Mouse (Mus musculus): ENCODE data around the gene Tcf7l2. TPM values are rescaled to one million over a fixed set of nuclear protein-coding genes. Genes with fewer than 3 reads are reported as not detected.

The Tcf7l2 gene
- polyA plus RNA-seq, 1 experiment from 2014 or later, result 53.4 TPM

GRCm38 (mm10) chr19:55744576-55745191, 3.1 kb downstream of the Tcf7l2 start:
- ATAC-seq (replicated peaks; ENCODE audit: low FRiP score, low read depth) (no peak), DNase-seq (ENCODE audit: low spot score) (no peak)
- TF ChIP-seq CTCF (IDR thresholded peaks at IDR 0.05; ENCODE audit: low read depth), result 0 out of 2 replicates have a peak, but pooled peaks have one; percentile 6
- Histone ChIP-seq H3K36me3 (ENCODE audit: insufficient read depth, low read length) (no peaks in the 10 kb centered on the region), H3K27me3 (ENCODE audit: insufficient read depth, low read length) (no peaks in the 10 kb centered on the region), H3K4me1 (replicated peaks; ENCODE audit: insufficient read depth, low read length) (peaks cover 32% of the 10 kb centered on the region), H3K4me2 (ENCODE audit: low read length) (peak overlapping the region; percentile 88), H3K4me3 (replicated peaks; ENCODE audit: low read depth, low read length) (peak overlapping the region; percentile 89), H3K27ac (peak overlapping the region; percentile 99; the same call in 1 of the 2 replicates), H3K9me3 (replicated peaks; ENCODE audit: low read length) (no peaks in the 10 kb centered on the region), H3K9ac (ENCODE audit: low read depth, low read length) (peak overlapping the region; percentile 97)
- WGBS, result 11% methylated on average over 21 of the region's 21 CpGs

GRCm38 (mm10) chr19:55745192-55745578, 3.6 kb downstream of the Tcf7l2 start:
- Histone ChIP-seq H3K36me3 (ENCODE audit: insufficient read depth, low read length) (no peaks in the 10 kb centered on the region), H3K4me3 (replicated peaks; ENCODE audit: low read depth, low read length) (peak overlapping the region; percentile 89), H3K9me3 (replicated peaks; ENCODE audit: low read length) (no peaks in the 10 kb centered on the region), H3K4me2 (ENCODE audit: low read length) (peak overlapping the region; percentile 88), H3K4me1 (replicated peaks; ENCODE audit: insufficient read depth, low read length) (peaks cover 36% of the 10 kb centered on the region), H3K27ac (no peak overlapping the region), H3K9ac (ENCODE audit: low read depth, low read length) (no peak overlapping the region), H3K27me3 (ENCODE audit: insufficient read depth, low read length) (no peaks in the 10 kb centered on the region)
- no peak for TF ChIP-seq CTCF (IDR thresholded peaks at IDR 0.05; ENCODE audit: low read depth)
- DNase-seq (ENCODE audit: low spot score) (no peak), ATAC-seq (replicated peaks; ENCODE audit: low FRiP score, low read depth) (no peak)
- WGBS, result 44% methylated on average over 9 of the region's 9 CpGs

- no peak overlapping the region for H3K9ac ChIP-seq (ENCODE audit: low read depth, low read length)
- no peak overlapping the region for H3K4me3 ChIP-seq (replicated peaks; ENCODE audit: low read depth, low read length)
- DNase-seq (ENCODE audit: low spot score), result no peak
- TF ChIP-seq CTCF (IDR thresholded peaks at IDR 0.05; ENCODE audit: low read depth), result no peak
- H3K4me1 ChIP-seq (replicated peaks; ENCODE audit: insufficient read depth, low read length), result peaks cover 39% of the 10 kb centered on the region
- no peak overlapping the region for H3K27ac ChIP-seq
- H3K27me3 ChIP-seq (ENCODE audit: insufficient read depth, low read length), result no peaks in the 10 kb centered on the region
- no peaks in the 10 kb centered on the region for H3K36me3 ChIP-seq (ENCODE audit: insufficient read depth, low read length)
- no peak for ATAC-seq (replicated peaks; ENCODE audit: low FRiP score, low read depth)
- H3K9me3 ChIP-seq (replicated peaks; ENCODE audit: low read length), result no peaks in the 10 kb centered on the region
- WGBS, result 22% methylated on average over 5 of the region's 5 CpGs
- H3K4me2 ChIP-seq (ENCODE audit: low read length), result 0 out of 2 replicates have a peak overlapping the region, but pooled peaks have one; percentile 5
Measured at GRCm38 (mm10) chr19:55746241-55746640, 4.6 kb downstream of the Tcf7l2 start.

- TF ChIP-seq CTCF (IDR thresholded peaks at IDR 0.05; ENCODE audit: low read depth), result no peak
- DNase-seq (ENCODE audit: low spot score) (peak; percentile 50), ATAC-seq (replicated peaks; ENCODE audit: low FRiP score, low read depth) (no peak)
- Histone ChIP-seq H3K9ac (ENCODE audit: low read depth, low read length) (no peak overlapping the region), H3K4me3 (replicated peaks; ENCODE audit: low read depth, low read length) (no peak overlapping the region), H3K4me1 (replicated peaks; ENCODE audit: insufficient read depth, low read length) (peaks cover 39% of the 10 kb centered on the region), H3K9me3 (replicated peaks; ENCODE audit: low read length) (no peaks in the 10 kb centered on the region), H3K27me3 (ENCODE audit: insufficient read depth, low read length) (no peaks in the 10 kb centered on the region), H3K4me2 (ENCODE audit: low read length) (peak overlapping the region; percentile 14; the same call in 1 of the 2 replicates), H3K36me3 (ENCODE audit: insufficient read depth, low read length) (no peaks in the 10 kb centered on the region), H3K27ac (no peak overlapping the region; the same call in 1 of the 2 replicates)
- WGBS, result 15% methylated on average over 13 of the region's 13 CpGs
Measured at GRCm38 (mm10) chr19:55747237-55747925, 5.8 kb downstream of the Tcf7l2 start.

- TF ChIP-seq CTCF (IDR thresholded peaks at IDR 0.05; ENCODE audit: low read depth), result no peak
- no peaks in the 10 kb centered on the region for H3K9me3 ChIP-seq (replicated peaks; ENCODE audit: low read length)
- no peak overlapping the region for H3K4me3 ChIP-seq (replicated peaks; ENCODE audit: low read depth, low read length)
- WGBS, result 25% methylated on average over 6 of the region's 6 CpGs
- DNase-seq (ENCODE audit: low spot score) (no peak), ATAC-seq (replicated peaks; ENCODE audit: low FRiP score, low read depth) (no peak)
- peaks cover 39% of the 10 kb centered on the region for H3K4me1 ChIP-seq (replicated peaks; ENCODE audit: insufficient read depth, low read length)
- no peaks in the 10 kb centered on the region for H3K36me3 ChIP-seq (ENCODE audit: insufficient read depth, low read length)
- H3K27ac ChIP-seq, result no peak overlapping the region
- H3K4me2 ChIP-seq (ENCODE audit: low read length), result no peak overlapping the region
- no peak overlapping the region for H3K9ac ChIP-seq (ENCODE audit: low read depth, low read length)
- no peaks in the 10 kb centered on the region for H3K27me3 ChIP-seq (ENCODE audit: insufficient read depth, low read length)
Measured at GRCm38 (mm10) chr19:55747926-55748291, 6.3 kb downstream of the Tcf7l2 start.

GRCm38 (mm10) chr19:55748801-55749200, 7.2 kb downstream of the Tcf7l2 start:
- H3K27ac ChIP-seq, result no peak overlapping the region
- DNase-seq (ENCODE audit: low spot score), result no peak
- no peaks in the 10 kb centered on the region for H3K27me3 ChIP-seq (ENCODE audit: insufficient read depth, low read length)
- H3K4me2 ChIP-seq (ENCODE audit: low read length), result no peak overlapping the region
- peaks cover 39% of the 10 kb centered on the region for H3K4me1 ChIP-seq (replicated peaks; ENCODE audit: insufficient read depth, low read length)
- no peaks in the 10 kb centered on the region for H3K9me3 ChIP-seq (replicated peaks; ENCODE audit: low read length)
- 58% methylated on average over 6 of the region's 6 CpGs for WGBS
- no peak for ATAC-seq (replicated peaks; ENCODE audit: low FRiP score, low read depth)
- no peak overlapping the region for H3K9ac ChIP-seq (ENCODE audit: low read depth, low read length)
- TF ChIP-seq CTCF (IDR thresholded peaks at IDR 0.05; ENCODE audit: low read depth), result no peak
- no peak overlapping the region for H3K4me3 ChIP-seq (replicated peaks; ENCODE audit: low read depth, low read length)
- H3K36me3 ChIP-seq (ENCODE audit: insufficient read depth, low read length), result no peaks in the 10 kb centered on the region

Measured in kidney, postnatal 0 days (tissue).